Mouse (Mus musculus): ENCODE data around the gene D8Ertd738e.

Gene D8Ertd738e

GRCm38 (mm10) chr8:84201545-84202245 is 47.8 kb downstream of the D8Ertd738e start:
- no peak for DNase-seq

DNA sequence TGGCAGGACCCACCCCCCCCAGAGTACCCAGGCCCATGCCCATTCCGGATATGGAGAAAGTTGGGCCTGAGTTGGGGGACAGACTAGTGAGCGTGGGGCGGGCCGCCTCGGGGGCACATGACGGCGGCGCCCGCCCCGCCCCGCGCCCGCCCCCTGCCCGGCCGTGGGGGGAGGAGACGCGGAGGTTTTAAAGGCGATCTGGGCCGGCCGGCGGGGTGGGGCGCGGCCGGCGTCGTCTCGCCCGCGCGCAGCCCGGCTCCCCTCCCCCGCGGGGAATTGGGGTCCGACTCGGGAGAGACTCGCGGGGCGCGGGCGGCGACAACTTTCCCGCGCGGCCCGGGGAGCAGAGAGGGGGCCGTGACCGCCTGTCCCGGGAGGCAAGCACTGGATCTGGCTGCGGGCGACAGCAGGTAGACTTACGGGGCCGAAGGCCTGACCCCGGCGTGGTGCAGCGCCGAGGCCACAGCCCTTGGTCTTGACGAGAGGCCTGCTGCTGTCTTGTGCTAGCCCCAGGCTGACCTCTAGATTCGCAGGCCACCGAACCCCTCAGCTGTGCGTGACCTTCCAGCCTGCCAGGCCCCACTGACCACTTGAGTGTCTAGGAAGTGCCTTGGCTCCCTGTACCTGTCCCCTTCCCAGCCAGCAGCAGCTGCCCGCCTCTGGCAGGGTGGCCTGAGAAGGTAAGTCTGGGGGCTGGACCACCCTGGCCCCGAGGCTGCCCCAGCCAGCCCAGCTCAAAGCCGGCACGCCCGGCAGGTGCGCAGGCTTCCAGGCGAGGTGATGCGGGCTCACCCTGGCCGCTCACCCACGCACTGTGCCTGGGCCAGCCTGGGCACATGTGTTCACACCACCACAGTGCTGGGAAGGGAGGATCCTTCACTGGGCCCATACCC is 48.6 kb downstream of the D8Ertd738e start:
- peak; percentile 78 for DNase-seq

- DNase-seq, result no peak
Observed at GRCm38 (mm10) chr8:84200126-84200555, 49.4 kb downstream of the D8Ertd738e start.

DNA sequence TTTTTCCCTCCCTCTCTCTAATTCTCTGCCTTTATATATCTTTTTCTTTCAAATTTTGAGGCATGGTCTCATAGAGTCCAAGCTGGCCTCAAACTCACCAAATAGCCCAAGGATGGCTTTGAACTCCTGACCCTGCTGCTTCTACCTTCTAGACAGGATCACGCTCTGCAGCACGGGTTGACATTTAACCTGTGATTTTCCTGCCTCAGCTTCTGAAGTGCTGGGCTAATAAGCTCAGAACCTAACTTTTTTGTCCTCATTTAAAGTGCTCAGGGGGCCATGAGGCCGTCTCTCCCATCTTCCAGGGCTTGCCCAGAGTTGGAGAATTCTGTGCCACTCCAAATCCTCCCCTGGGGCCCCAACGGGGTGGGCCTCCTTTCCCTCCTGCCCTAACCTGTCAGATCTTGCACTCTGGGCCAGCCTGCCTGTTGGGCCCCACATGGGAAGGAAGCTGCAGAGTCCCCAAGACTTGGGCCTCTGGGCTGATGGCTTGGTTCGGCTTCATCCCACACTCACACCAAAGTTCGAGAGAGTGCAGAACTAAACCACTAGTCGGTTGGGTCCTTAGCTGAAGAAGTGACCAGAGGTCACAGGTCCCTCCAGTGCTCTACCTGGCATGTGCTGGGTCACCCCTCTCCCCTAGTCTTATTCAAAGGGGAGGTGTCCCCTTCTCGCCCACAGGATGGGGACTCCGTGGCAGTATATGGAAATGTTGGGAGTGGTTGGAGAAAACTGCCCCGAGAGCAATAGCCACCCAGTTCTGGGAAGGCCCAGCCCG is 50.0 kb downstream of the D8Ertd738e start:
- DNase-seq, result no peak

- no peak for DNase-seq
Observed at GRCm38 (mm10) chr8:84198871-84199270, 50.6 kb downstream of the D8Ertd738e start.

GRCm38 (mm10) chr8:84197922-84198774 is 51.4 kb downstream of the D8Ertd738e start:
- peak; percentile 96 for DNase-seq

GRCm38 (mm10) chr8:84197141-84197921 is 52.2 kb downstream of the D8Ertd738e start:
- DNase-seq, result peak; percentile 97
